Mouse (Mus musculus) myocyte (in vitro differentiated cells): ENCODE results near the gene Evpl.

Experiments
- E2F4 ChIP-seq: IDR thresholded peaks from one replicate; pipeline ENCODE4 v1.6.1; 2011; ENCODE audit warnings: mild to moderate bottlenecking, control low read depth, moderate library complexity; ENCODE audit not compliant: insufficient read depth
- MAX ChIP-seq: IDR thresholded peaks from one replicate; pipeline ENCODE4 v1.6.1; 2011; ENCODE audit warnings: low read depth, mild to moderate bottlenecking, control low read depth
- MYOD1 ChIP-seq, 3 experiments: IDR thresholded peaks; one replicate each; pipeline ENCODE4 v1.6.1; 2011; ENCODE audit warnings: control low read depth in 2 of 3, low read depth in 2 of 3, mild to moderate bottlenecking in 2 of 3, moderate library complexity in 1 of 3; ENCODE audit not compliant: insufficient read length in 2 of 3, control insufficient read depth in 1 of 3
- MYOG ChIP-seq, 3 experiments: IDR thresholded peaks; one replicate each; pipeline ENCODE4 v1.6.1; 2011; ENCODE audit warnings: control low read depth in 2 of 3, low read depth in 2 of 3, mild to moderate bottlenecking in 2 of 3; ENCODE audit not compliant: insufficient read length in 2 of 3, control insufficient read depth in 1 of 3, insufficient read depth in 1 of 3
- POLR2A ChIP-seq: IDR thresholded peaks from one replicate; pipeline ENCODE4 v1.6.1; 2011; ENCODE audit warnings: low read depth, mild to moderate bottlenecking, control low read depth, moderate library complexity; ENCODE audit not compliant: insufficient read length
- POLR2AphosphoS2 ChIP-seq: IDR thresholded peaks from one replicate; pipeline ENCODE4 v1.6.1; 2011; ENCODE audit warnings: low read depth, control low read depth; ENCODE audit not compliant: insufficient read length
- SRF ChIP-seq: IDR thresholded peaks from one replicate; pipeline ENCODE4 v1.6.1; 2011; ENCODE audit warnings: low read depth; ENCODE audit not compliant: control insufficient read depth, insufficient read length
- TCF3 ChIP-seq: IDR thresholded peaks from one replicate; pipeline ENCODE4 v1.6.1; 2011; ENCODE audit warnings: low read depth, control low read depth; ENCODE audit not compliant: insufficient read length
- USF1 ChIP-seq: IDR thresholded peaks from one replicate; pipeline ENCODE4 v1.6.1; 2011; ENCODE audit warnings: low read depth, mild to moderate bottlenecking, control low read depth, moderate library complexity

DNA sequence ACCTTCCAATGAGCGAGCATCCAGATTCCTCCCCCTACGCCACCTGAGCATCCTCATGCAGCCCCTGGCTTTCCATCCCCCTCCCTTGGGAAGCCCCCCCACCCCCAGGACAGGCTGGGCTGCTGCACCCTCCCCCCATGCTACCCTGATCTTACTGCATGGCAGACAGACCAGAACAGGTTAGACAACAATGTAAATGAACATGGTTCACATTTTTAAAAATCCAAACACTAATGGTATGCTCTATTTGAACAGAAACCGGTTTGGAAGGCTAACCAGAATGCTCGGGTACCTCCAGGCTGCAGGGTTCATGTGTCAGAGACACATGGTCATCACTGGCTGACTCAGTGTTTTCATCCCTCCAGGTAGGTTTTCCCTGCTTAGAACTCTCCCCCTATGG, 9.2 kb downstream of the Evpl start:
- TF ChIP-seq MAX, result no peak
- TF ChIP-seq MYOD1 (IDR thresholded peaks at IDR 0.05; ENCODE audit: control insufficient read depth in 1 of 3, insufficient read length in 2 of 3, low read depth in 2 of 3), result no peak
- no peak for TF ChIP-seq MYOG (IDR thresholded peaks at IDR 0.05; ENCODE audit: control insufficient read depth in 1 of 3, insufficient read depth in 1 of 3, insufficient read length in 2 of 3, low read depth in 2 of 3)
- no peak for TF ChIP-seq USF1
- no peak for TF ChIP-seq POLR2AphosphoS2
- TF ChIP-seq POLR2A, result no peak
- no peak for TF ChIP-seq TCF3
- TF ChIP-seq SRF, result no peak
- no peak for TF ChIP-seq E2F4
